Mouse (Mus musculus) olfactory bulb, adult 2 months (tissue): ENCODE measurements around the gene B4galt3.

Source experiments
- CTCF ChIP-seq: fragments of 200-500 bp; IDR thresholded peaks from 2 replicates; pipeline ENCODE4 v1.5.1; 2012; ENCODE audit warnings: low read depth, mild to moderate bottlenecking, low read length, moderate library complexity; ENCODE audit not compliant: insufficient read depth
- POLR2A ChIP-seq: fragments of 200-500 bp; IDR thresholded peaks from 2 replicates; pipeline ENCODE4 v1.6.1; 2012; ENCODE audit warnings: mild to moderate bottlenecking, low read depth, low read length, moderate library complexity; ENCODE audit not compliant: insufficient read depth

DNA sequence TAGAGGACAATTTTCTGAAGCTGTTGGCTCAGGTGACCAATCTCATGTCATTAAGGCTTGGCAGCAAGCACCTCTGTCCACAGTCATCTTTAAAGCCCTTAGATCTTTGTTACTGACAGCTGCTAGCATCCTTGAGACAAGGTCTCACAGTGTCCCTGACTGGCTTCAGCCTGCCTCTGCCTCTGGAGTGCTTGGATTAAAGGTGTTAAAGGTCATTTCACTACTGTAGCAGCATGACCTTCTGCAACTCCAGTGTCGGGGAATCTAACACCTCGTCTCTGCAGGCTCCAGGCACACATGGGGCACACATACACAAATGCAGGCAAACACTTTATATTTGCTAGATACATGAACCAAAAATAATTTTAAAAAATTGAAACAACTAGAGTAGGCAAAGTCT, 55.4 kb downstream of the B4galt3 start:
- TF ChIP-seq CTCF (no peak), POLR2A (no peak)
